Mouse (Mus musculus): ENCODE data around the gene H2afx. TPM values are rescaled to one million over a fixed set of nuclear protein-coding genes. Genes with fewer than 3 reads are reported as not detected.
"Not testable (repeated sequence)": the region's sequence is repeated elsewhere in the genome, so short reads cannot be mapped to it uniquely, and the experiment has no call there.

The H2afx gene
- polyA plus RNA-seq, 1 experiment from 2014 or later: 419 TPM

DNA sequence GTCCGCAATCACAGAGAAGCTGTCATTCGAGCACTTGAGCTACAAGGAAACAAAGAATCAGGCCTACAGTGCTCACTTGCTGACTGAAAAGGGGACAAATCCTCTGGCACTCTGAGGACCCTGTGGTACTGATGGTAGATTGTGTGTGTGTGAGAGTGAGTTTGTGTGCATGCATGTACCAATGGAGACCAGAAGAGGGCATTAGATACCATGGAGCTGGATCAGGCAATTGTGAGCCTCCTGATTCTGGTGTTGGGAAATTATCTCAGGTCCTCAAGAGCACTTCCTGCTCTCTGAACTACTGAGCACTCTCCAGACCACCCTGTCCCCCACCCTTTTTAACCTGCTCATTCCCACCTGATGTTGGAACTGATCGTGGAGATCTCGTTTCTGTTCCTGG, 14.1 kb downstream of the H2afx start:
- H3K4me2 ChIP-seq: no peak overlapping the region
- no peak overlapping the region for H3K27ac ChIP-seq (ENCODE audit: low read depth)
- DNase-seq (no peak), ATAC-seq (ENCODE audit: insufficient read depth) (no peak)
- no peak overlapping the region for H3K4me3 ChIP-seq (ENCODE audit: low read depth, low read length)
- no peaks in the 10 kb centered on the region for H3K27me3 ChIP-seq (ENCODE audit: insufficient read depth, low read length)
- 96% methylated on average over 4 of the region's 4 CpGs for WGBS
- H3K36me3 ChIP-seq (ENCODE audit: insufficient read depth): peaks cover 69% of the 10 kb centered on the region
- H3K9me3 ChIP-seq (ENCODE audit: low read depth, low read length): no peaks in the 10 kb centered on the region
- H3K4me1 ChIP-seq (ENCODE audit: insufficient read depth): no peaks in the 10 kb centered on the region
- no peak overlapping the region for H3K9ac ChIP-seq
- TF ChIP-seq CTCF (IDR thresholded peaks at IDR 0.05; ENCODE audit: low read depth): peak; percentile 30

DNA sequence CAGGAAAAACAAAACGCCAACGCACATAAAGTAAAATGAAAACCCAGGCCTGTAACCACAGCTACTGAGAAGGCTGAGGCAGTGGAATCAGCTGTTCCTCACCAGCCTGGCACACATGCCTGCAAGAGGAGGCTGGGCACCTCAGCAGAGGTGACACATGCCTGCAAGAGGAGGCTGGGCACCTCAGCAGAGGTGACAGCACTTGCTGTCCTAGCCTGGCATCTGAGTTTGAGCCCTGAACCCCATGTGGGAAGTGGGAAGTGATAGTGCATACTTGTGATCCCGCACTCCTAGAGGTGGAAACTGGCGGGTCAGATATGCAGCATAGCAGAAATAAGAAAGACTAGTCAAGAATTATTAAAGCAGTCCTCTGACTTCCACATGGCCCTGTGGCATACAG, 16.9 kb downstream of the H2afx start:
- Histone ChIP-seq H3K4me1 (ENCODE audit: insufficient read depth) (no peaks in the 10 kb centered on the region), H3K36me3 (ENCODE audit: insufficient read depth) (peaks cover 96% of the 10 kb centered on the region), H3K4me3 (ENCODE audit: low read depth, low read length) (no peak overlapping the region), H3K9me3 (ENCODE audit: low read depth, low read length) (no peaks in the 10 kb centered on the region), H3K4me2 (no peak overlapping the region), H3K27ac (ENCODE audit: low read depth) (no peak overlapping the region), H3K9ac (no peak overlapping the region), H3K27me3 (ENCODE audit: insufficient read depth, low read length) (no peaks in the 10 kb centered on the region)
- no peak for TF ChIP-seq CTCF (IDR thresholded peaks at IDR 0.05; ENCODE audit: low read depth)
- 93% methylated on average over 4 of the region's 4 CpGs for whole genome bisulfite sequencing
- DNase-seq (no peak), ATAC-seq (ENCODE audit: insufficient read depth) (no peak)

DNA sequence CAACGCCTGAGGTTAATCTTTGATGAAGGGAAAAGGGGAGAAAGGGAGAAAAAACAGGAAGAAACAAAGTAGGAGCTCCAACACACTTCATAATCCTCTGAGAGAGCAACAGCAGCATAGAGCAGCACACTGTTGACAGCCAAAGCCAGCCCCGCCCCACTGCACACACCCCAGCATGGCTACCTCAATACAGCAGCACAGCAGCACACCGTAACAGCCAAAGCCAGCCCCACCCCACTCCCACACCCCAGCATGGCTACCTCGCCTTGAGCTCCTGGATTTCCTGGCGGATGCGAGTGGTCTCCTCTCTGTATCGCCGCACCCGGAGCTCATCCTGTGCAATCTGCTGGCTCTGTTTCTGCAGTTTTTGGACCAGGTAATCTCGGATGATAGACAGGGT, 17.8 kb downstream of the H2afx start:
- Histone ChIP-seq H3K36me3 (ENCODE audit: insufficient read depth) (peaks cover 96% of the 10 kb centered on the region), H3K9ac (no peak overlapping the region), H3K4me2 (no peak overlapping the region), H3K9me3 (ENCODE audit: low read depth, low read length) (no peaks in the 10 kb centered on the region), H3K4me1 (ENCODE audit: insufficient read depth) (no peaks in the 10 kb centered on the region), H3K4me3 (ENCODE audit: low read depth, low read length) (no peak overlapping the region), H3K27me3 (ENCODE audit: insufficient read depth, low read length) (no peaks in the 10 kb centered on the region), H3K27ac (ENCODE audit: low read depth) (no peak overlapping the region)
- DNase-seq: no peak
- ATAC-seq (ENCODE audit: insufficient read depth): no peak
- WGBS: 87% methylated on average over 10 of the region's 10 CpGs
- no peak for TF ChIP-seq CTCF (IDR thresholded peaks at IDR 0.05; ENCODE audit: low read depth)

DNA sequence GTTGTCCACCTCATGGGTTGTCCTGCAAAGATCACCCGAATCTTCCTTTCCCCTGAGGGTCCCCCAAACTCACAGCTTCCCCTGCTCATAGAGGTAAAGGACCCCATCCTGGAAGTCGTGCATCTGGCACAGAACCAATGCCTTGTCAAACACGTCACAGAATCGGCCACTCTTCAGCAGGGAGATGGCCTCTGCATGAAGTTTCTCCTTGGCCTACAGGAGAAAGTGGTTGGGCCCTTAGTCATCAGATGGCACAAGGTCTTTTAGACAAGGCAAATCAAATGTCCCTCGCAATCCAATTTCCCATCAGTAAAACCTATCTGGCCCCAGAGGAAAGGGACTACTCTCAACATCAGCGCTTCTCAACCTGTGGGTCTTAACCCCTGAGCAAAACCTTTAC, 18.6 kb downstream of the H2afx start:
- TF ChIP-seq CTCF (IDR thresholded peaks at IDR 0.05; ENCODE audit: low read depth): no peak

DNA sequence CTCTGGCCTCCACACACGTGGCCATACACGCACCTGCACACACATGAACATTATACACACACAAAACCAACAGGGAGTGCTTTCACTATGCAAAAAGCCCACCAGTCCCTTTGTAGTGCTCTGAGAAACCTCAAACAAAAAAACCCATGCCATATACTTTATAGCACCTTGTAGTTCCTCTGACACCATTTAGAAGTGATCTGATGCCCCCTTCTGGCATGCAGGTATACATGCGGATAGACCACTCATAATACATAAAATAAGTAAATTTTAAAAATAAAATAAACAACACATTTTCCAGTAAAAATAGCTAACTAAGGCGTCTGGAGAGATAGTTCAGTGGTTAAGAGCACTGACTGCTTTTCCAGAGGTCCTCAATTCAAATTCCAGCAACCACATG, 22.7 kb downstream of the H2afx start:
- Histone ChIP-seq H3K4me2 (no peak overlapping the region), H3K27me3 (ENCODE audit: insufficient read depth, low read length) (no peaks in the 10 kb centered on the region), H3K4me3 (ENCODE audit: low read depth, low read length) (no peak overlapping the region), H3K9ac (no peak overlapping the region), H3K9me3 (ENCODE audit: low read depth, low read length) (no peaks in the 10 kb centered on the region), H3K27ac (ENCODE audit: low read depth) (no peak overlapping the region), H3K4me1 (ENCODE audit: insufficient read depth) (peaks cover 5% of the 10 kb centered on the region; the same call in 1 of the 2 replicates), H3K36me3 (ENCODE audit: insufficient read depth) (peaks cover 76% of the 10 kb centered on the region)
- TF ChIP-seq CTCF (IDR thresholded peaks at IDR 0.05; ENCODE audit: low read depth): peak; percentile 55
- 72% methylated on average over 4 of the region's 4 CpGs for WGBS
- DNase-seq: peak; percentile 64
- no peak for ATAC-seq (ENCODE audit: insufficient read depth)

More for the DNA sequence above, 18.6 kb downstream of the H2afx start:
- Histone ChIP-seq H3K4me2 (no peak overlapping the region), H3K27ac (ENCODE audit: low read depth) (no peak overlapping the region), H3K36me3 (ENCODE audit: insufficient read depth) (peaks cover 96% of the 10 kb centered on the region), H3K9ac (no peak overlapping the region), H3K9me3 (ENCODE audit: low read depth, low read length) (no peaks in the 10 kb centered on the region), H3K4me3 (ENCODE audit: low read depth, low read length) (no peak overlapping the region), H3K27me3 (ENCODE audit: insufficient read depth, low read length) (no peaks in the 10 kb centered on the region), H3K4me1 (ENCODE audit: insufficient read depth) (no peaks in the 10 kb centered on the region)
- no peak for ATAC-seq (ENCODE audit: insufficient read depth)
- 89% methylated on average over 6 of the region's 6 CpGs for WGBS
- DNase-seq: no peak

DNA sequence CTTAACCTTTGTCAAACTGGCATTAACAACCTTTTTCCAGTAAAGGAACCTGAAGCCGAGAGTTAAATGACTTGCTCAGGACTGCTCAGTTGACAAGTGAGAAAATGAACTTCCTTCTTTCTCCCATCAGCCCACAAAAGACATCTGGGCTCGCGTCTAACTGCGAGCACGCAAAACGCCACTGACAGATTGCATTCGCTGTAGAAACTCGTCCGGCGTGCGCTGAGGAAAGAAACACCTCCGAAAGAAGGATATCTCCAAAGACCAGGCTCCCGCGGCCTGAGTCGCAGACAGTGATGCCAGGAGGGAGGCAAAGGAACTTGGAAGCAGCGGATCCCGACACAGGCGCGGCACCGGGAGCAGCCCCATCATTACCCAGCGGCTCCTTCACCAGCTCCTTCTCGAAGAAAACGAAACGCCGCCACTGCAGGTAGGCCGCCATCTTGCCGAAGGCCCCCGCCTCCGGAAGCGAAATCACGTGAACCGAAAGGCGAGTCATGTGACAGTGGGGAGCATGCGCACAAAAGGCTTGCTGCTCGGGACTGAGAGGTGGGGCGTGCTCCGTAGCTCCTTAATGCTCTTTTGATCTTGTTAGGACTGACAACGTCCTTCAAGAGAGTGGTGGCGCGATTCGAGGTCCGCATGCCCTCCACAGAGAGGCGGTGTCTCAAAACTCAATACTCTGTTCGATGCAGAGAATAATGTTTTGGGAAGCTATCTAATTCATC, 26.9 kb downstream of the H2afx start, which contains the start of gene Vps11:
Vps11 (minus strand) TSS at position 481 of the 728 bp plus-strand sequence.
- peak; percentile 94 for ATAC-seq (ENCODE audit: insufficient read depth)
- peak; percentile 23 for TF ChIP-seq CTCF (IDR thresholded peaks at IDR 0.05; ENCODE audit: low read depth)
- Histone ChIP-seq H3K4me2 (peak within 1 kb of the TSS; percentile 80), H3K27ac (ENCODE audit: low read depth) (peak within 1 kb of the TSS; percentile 71), H3K4me1 (ENCODE audit: insufficient read depth) (peaks cover 5% of the 10 kb centered on the region; the same call in 1 of the 2 replicates), H3K9ac (peak within 1 kb of the TSS; percentile 64), H3K36me3 (ENCODE audit: insufficient read depth) (peaks cover 35% of the 10 kb centered on the region), H3K4me3 (ENCODE audit: low read depth, low read length) (peak within 1 kb of the TSS; percentile 64), H3K9me3 (ENCODE audit: low read depth, low read length) (no peaks in the 10 kb centered on the region), H3K27me3 (ENCODE audit: insufficient read depth, low read length) (no peaks in the 10 kb centered on the region)
- DNase-seq: peak; percentile 99
- under 1% methylated on average over 44 of the region's 44 CpGs for WGBS

DNA sequence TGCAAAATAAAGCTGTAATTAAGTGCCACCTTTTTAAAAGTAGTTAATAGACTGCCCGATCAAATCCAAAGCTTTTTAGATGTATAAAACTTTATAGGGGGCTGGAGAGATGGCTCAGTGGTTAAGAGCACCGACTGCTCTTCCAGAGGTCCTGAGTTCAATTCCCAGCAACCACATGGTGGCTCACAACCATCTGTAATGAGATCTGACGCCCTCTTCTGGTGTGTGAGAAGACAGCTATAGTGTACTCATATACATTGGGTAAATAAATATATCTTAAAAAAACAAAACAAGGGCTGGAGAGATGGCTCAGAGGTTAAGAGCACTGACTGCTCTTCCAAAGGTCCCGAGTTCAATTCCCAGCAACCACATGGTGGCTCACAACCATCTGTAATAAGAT, 27.4 kb downstream of the H2afx start:
- peaks cover 29% of the 10 kb centered on the region for H3K36me3 ChIP-seq (ENCODE audit: insufficient read depth)
- peak overlapping the region; percentile 64 for H3K4me3 ChIP-seq (ENCODE audit: low read depth, low read length)
- H3K9me3 ChIP-seq (ENCODE audit: low read depth, low read length); DNase-seq; H3K27me3 ChIP-seq (ENCODE audit: insufficient read depth, low read length); H3K4me1 ChIP-seq (ENCODE audit: insufficient read depth): not testable (repeated sequence)
- peak; percentile 33; the same call in 1 of the 2 replicates for ATAC-seq (ENCODE audit: insufficient read depth)
- 41% methylated on average over 4 of the region's 4 CpGs for WGBS
- 0 out of 2 replicates have a peak overlapping the region, but pooled peaks have one; percentile 64 for H3K27ac ChIP-seq (ENCODE audit: low read depth)
- peak overlapping the region; percentile 64; the same call in 1 of the 2 replicates for H3K9ac ChIP-seq
- H3K4me2 ChIP-seq: peak overlapping the region; percentile 80
